Mouse (Mus musculus) bone marrow macrophage, adult 2 months (primary cell): ENCODE results near the gene Fmo1. TPM values are rescaled to one million over a fixed set of nuclear protein-coding genes. Genes with fewer than 3 reads are reported as not detected.
"Not testable (repeated sequence)": the region's sequence is repeated elsewhere in the genome, so short reads cannot be mapped to it uniquely, and the experiment has no call there.

ENCODE experiments used
- H3K27ac ChIP-seq: 2 replicates; pipeline ENCODE4 v1.5.1; 2012; ENCODE audit warnings: low read depth, low read length; ENCODE audit not compliant: insufficient read depth
- H3K4me1 ChIP-seq: 2 replicates; pipeline ENCODE4 v1.6.1; 2012; ENCODE audit warnings: low read length; ENCODE audit not compliant: control insufficient read depth, insufficient read depth
- H3K4me3 ChIP-seq: 2 replicates; pipeline ENCODE4 v1.5.1; 2012; ENCODE audit warnings: mild to moderate bottlenecking, low read length, moderate library complexity; ENCODE audit not compliant: insufficient read depth
- CTCF ChIP-seq: IDR thresholded peaks from 2 replicates; pipeline ENCODE4 v1.5.1; 2012; ENCODE audit warnings: low read depth, mild to moderate bottlenecking, low read length, moderate library complexity
- POLR2A ChIP-seq: IDR thresholded peaks from 2 replicates; pipeline ENCODE4 v1.6.1; 2012; ENCODE audit warnings: mild to moderate bottlenecking, low read depth, low read length, borderline replicate concordance
- polyA plus RNA-seq: library from polyadenylated mRNA; stranded (reverse); fragments of >200 nt; gene quantifications from 2 replicates; pipeline ENCODE4 v1.2.4, GENCODE M21; 2012; ENCODE audit not compliant: missing spikeins, insufficient read depth, insufficient read length

Fmo1 gene
- polyA plus RNA-seq, 1 experiment, result not detected

- Histone ChIP-seq H3K4me3 (no peak overlapping the region), H3K27ac (no peak overlapping the region), H3K4me1 (no peaks in the 10 kb centered on the region)
- TF ChIP-seq CTCF (no peak), POLR2A (no peak)
These were observed 61.4 kb downstream of the Fmo1 start for GRCm38 (mm10) chr1:162805011-162805410.

- no peak overlapping the region for H3K27ac ChIP-seq
- TF ChIP-seq CTCF (no peak), POLR2A (no peak)
- H3K4me1 ChIP-seq, result peaks cover 18% of the 10 kb centered on the region
- H3K4me3 ChIP-seq, result no peak overlapping the region
These were observed 70.0 kb downstream of the Fmo1 start for GRCm38 (mm10) chr1:162796441-162796840.

DNA sequence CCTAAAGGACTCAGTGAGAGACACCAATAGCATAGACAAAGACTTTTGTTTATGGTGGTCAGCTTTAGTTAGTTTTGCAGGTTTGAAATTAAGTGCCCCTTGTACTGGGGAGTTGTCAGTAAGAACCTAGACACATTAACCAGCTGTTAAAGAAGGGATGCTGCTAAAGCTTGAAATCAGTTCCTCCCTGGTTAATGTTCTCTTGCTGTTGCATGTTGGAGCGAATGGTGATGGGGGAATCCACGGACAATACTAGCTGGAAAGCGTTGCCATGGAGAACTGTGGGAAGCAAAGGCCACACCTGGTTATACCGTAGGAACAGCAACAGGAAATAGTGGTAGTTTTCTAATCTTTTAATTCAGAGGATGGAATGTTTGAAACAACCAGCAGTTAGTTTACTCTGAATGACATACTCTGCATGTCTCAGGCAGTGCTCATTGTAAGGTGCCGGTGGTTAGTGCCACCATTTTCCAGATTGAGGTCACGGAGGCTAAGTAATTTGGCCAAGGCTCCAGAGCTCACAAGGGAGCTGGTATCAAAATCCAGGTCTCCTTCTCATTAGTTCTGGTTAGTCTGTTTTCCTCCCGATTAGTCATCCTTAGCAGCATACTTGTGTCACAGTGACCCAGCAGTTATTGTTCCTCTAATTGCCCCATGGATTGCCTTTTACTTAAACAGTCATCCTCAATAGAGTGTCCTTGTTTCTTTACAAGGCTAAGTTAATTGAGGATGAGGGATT is 73.9 kb downstream of the Fmo1 start:
- no peak overlapping the region for H3K4me3 ChIP-seq
- peak overlapping the region; percentile 36 for H3K27ac ChIP-seq
- TF ChIP-seq CTCF (no peak), POLR2A (no peak)
- peaks cover 18% of the 10 kb centered on the region for H3K4me1 ChIP-seq

DNA sequence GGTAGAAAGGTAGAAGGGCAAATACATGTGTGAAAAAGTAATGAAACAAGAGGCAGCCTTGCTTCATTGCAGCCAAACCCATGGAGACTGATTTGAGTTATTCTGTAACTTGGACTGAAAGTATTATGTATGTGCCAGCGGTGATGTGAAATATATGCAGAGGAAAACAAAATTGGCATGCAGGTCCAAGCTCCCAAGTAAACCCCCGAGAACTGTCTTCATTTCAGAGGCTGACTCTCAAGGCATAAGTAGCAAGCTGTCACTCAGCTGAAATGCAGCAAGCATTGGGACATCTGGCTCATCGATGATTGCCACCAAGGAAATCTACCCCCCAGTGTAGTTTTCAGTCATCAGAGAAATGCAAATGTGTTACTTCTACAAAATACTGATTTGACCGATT is 81.2 kb downstream of the Fmo1 start:
- TF ChIP-seq CTCF (no peak), POLR2A (no peak)
- Histone ChIP-seq H3K27ac (no peak overlapping the region), H3K4me3 (no peak overlapping the region), H3K4me1 (no peaks in the 10 kb centered on the region)

DNA sequence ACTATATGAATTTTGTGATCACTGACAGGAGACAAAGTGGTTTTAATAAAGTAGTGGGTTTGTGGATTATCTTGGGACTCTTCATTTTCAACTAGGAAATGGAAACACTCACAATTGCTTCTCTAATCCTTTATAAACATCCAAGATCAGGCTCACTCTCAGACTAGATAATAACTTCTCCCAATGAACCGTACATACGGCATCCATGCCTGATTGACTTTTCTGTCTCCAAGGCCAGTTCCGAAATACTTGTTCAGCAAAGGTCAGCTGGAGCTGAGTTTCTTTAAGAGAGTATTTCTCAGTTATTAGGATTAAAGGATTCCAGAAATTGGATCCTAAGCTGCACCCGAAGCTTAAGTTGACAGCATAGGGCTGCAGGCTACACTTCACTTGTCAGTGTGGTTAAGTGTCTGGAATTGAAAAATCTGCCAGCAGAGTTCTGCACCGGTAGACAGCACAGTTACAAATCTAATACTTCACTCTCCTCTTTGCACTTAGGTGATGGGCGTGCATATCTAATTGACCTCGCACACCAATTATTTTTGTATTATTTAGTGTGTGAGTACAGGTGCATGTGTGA is 82.7 kb downstream of the Fmo1 start:
- Histone ChIP-seq H3K4me1 (peaks cover under 1% of the 10 kb centered on the region; the same call in 1 of the 2 replicates), H3K27ac (no peak overlapping the region), H3K4me3 (no peak overlapping the region)
- TF ChIP-seq POLR2A (no peak), CTCF (no peak)

DNA sequence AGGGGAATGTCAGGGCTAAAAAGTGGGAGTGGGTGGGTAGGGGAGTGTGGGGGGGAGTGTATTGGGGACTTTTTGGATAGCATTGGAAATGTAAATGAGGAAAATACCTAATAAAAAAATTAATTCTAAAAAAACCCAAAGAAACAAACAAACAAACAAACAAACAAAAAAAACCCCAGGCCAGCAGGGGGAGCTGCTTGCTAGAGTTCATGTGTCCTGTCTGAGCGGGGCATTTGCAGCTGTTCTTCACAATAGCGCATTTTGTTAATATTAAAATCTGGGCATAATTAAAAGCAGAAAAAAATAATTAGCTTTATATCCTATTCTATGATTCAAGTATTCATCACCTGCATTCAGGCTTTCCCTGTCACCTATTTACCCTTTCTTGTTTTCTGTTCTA is 85.4 kb downstream of the Fmo1 start:
- H3K4me3 ChIP-seq, H3K4me1 ChIP-seq, H3K27ac ChIP-seq: not testable (repeated sequence)
- TF ChIP-seq CTCF, result 0 out of 2 replicates have a peak, but pooled peaks have one; percentile 27

Other genes starting within 250 kb of the Fmo1 start
- not detected in 2 replicates for gene Myoc, start 227.5 kb downstream of the Fmo1 start, polyA plus RNA-seq
- not detected in 2 replicates for gene Myocos, start 208.4 kb downstream of the Fmo1 start, polyA plus RNA-seq
- gene Prrc2c, start 126.1 kb downstream of the Fmo1 start, polyA plus RNA-seq, result 115 and 119 TPM in 2 replicates
- gene Fmo4, start 52.6 kb downstream of the Fmo1 start, polyA plus RNA-seq, result not detected in 2 replicates
- gene Fmo2, start 32.1 kb upstream of the Fmo1 start, polyA plus RNA-seq, result not detected in 2 replicates
- not detected in 2 replicates for gene Fmo6, start 70.9 kb upstream of the Fmo1 start, polyA plus RNA-seq
- not detected in 2 replicates for gene Fmo3, start 117.9 kb upstream of the Fmo1 start, polyA plus RNA-seq
- gene Mroh9, start 219.1 kb upstream of the Fmo1 start, polyA plus RNA-seq, result not detected in 2 replicates